Mouse (Mus musculus) megakaryocyte, embryonic 14.5 days (primary cell): ENCODE measurements around the gene Dnaaf3.

Experiments
- FLI1 ChIP-seq: IDR thresholded peaks from 2 replicates; pipeline ENCODE4 v1.6.1; 2012; ENCODE audit warnings: low read length, inconsistent platforms, mixed read lengths
- GATA1 ChIP-seq: IDR thresholded peaks from 3 replicates; pipeline ENCODE4 v1.6.1; 2012; ENCODE audit warnings: mixed read lengths, low read length, inconsistent platforms, borderline replicate concordance

DNA sequence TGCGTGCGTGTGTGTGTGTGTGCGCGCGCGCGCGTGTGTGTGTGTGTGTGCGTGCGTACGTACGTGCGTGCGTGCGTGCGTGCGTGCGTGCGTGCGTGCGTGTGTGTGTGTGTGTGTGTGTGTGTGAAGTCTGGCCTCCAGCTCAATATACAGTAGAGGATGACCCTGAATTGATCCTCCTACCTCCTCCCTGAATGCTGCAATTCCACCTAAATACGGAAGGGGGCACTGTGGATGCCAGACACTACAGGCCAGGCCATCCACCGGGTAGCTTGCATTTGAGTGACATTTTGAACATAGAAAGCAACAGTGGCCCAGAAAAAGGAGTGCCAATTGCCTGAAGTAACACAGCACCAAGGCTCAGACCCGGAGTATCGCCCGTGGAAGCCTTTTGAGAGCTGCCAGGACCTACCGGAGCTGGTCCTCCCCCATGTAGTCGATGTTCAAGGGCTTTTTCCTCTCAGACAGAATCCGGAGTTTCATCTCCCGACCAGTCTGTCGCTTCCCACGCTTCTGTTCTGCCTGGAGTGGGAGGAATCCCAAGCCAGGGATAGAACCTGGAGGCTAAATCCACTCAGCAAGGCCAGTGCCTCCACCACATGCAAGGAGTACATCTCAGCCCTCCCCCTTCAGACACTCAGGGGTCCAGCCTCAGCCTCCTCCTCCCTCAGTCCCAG, 24.1 kb downstream of the Dnaaf3 start:
- TF ChIP-seq GATA1, result no peak
- no peak for TF ChIP-seq FLI1
